Mouse (Mus musculus) layer of hippocampus, postnatal 25 days (tissue): ENCODE data around the gene Ccdc159. TPM values are rescaled to one million over a fixed set of nuclear protein-coding genes. Genes with fewer than 3 reads are reported as not detected.

Source experiments
- DNase-seq, 2 experiments: peaks; one replicate each; pipeline ENCODE4 v3.0.0; 2022; ENCODE audit warnings: mixed read lengths in 2 of 2, low spot score in 1 of 2; ENCODE audit errors: extremely low spot score in 1 of 2
- total RNA-seq, 2 experiments: library from RNA; stranded (reverse); gene quantifications; 2 replicates each; pipeline ENCODE4 v1.2.3; 2021

Ccdc159 gene
- 10 to 100 TPM; 13.2 to 18.5 TPM for total RNA-seq

- DNase-seq = peak; percentile 66 to 70
These were observed at the start of gene Ccdc159, which contains the start of gene Tmem205 for GRCm38 (mm10) chr9:21927208-21927753. Gene Ccdc159, plus strand, starts transcription at chr9:21927471. Gene Tmem205, minus strand, starts transcription at chr9:21927556.

- DNase-seq = no peak
These were observed 38.0 kb upstream of the Ccdc159 start for GRCm38 (mm10) chr9:21889229-21889628.

DNA sequence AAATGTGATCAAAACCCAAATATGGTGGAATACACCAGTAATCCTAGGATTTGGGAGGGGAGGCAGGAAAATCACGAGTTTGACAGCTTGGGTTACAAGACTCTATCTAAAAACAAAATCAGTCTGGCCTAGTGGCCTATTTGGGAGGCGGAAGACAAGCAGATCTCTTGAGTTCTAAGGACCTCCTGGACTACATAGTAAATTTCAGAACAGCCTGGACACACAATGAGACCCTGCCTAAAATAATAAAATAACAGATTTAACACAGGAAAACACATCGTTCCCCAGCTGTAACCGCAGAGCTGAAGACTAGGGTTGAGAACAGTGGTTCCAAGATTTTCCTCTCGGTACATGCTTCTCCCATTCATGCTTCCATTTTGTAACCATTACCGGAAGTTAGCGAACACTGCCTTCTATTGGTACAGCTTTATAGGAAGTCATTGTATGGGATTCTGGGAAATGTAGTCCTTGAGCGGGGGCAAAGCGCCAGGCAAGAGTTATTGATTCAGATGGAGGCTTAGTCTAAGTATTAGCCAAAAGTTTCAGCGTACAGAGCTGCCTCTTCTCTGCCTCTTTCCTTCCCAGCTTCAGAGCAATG, 25.9 kb upstream of the Ccdc159 start:
- DNase-seq = peak; percentile 43 to 67

DNA sequence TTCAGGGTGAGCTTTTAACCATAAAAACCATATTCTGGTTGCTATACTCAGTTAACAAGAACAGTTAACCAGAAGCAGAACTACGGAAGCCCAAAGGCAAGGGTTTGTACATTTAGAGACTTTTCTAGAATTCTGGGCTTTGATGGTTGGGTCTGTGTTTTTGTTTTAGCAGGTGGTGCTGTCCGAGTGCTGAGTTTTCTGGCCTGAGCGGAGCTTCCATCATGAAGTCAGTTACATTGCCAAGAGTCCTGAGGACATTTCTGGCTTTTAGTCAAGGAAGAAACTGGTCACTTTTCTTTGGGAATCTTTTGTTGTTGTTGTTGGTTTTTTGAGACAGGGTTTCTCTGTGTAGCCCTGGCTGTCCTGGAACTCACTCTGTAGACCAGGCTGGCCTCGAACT, 23.2 kb upstream of the Ccdc159 start:
- no peak for DNase-seq

GRCm38 (mm10) chr9:21908216-21908615, 19.1 kb upstream of the Ccdc159 start:
- DNase-seq = no peak

DNA sequence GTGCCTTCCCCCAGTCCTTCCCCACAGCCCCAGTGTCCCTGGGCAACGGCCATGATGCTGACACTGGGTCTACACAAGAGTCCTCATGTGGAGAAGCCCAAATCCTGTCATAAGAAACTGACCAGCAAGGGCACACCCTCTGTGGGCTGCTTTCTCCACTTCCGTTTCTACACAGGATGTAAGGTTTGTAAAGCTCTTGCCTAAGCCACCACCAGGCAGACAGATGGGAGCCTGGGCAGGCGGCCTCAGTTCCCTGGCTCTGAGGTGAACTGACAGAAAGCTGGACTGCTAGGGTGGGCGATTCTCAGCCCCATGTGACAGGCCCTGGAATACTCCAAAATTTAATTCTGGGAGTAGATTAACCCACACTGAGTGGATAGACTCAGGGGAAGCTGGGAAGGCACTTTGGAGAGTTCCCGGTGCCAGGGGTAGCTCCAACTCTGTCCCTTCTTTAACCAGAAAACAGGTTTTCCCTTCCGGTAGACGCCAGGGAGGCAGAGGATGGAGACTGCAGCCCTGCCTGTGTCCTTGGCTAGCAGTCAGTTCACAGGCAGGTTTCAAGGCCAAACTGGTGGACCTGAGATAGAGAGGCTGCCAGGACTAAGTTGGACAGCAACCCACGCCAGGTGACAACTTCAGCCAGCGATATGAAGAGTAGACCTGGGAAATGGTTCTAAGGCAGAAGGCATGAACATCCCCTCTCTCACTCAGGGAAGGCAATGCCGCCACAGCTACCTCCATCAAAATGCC, 17.6 kb upstream of the Ccdc159 start:
- DNase-seq = no peak

GRCm38 (mm10) chr9:21916851-21917492, 10.3 kb upstream of the Ccdc159 start:
- no peak for DNase-seq

- peak; percentile 65 to 78 for DNase-seq
These were observed 9.7 kb upstream of the Ccdc159 start for GRCm38 (mm10) chr9:21917493-21918034.

DNA sequence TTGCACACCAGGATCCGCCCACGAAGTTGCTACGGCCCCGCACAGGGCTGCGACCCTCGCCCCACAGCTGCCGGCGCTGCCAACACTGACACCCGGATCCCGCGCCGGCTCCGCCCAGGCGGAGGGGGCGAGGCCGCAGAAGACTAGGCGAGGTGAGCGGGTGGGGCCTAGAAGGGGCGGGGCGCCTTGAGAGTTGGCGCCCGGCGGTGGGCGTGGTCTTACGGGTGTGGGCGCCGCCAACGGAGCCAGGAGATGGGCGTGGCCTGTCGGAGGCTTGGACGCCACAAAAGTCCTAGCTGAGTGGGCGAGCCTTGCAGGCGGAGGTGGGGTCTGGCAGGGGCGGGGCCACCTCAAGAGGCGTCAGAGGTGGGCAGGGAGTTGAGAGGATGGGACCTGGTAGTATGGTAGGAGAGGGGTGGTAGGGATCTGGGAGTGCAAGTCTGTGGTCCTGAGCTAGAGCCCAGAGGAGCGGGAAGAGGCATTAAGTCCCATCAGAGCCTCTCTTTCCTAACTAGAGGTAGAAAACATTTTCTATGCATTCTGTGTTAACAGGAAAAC, 9.2 kb upstream of the Ccdc159 start, which contains the start of gene Rab3d:
Gene Rab3d, minus strand, starts transcription at position 158 of the 558 bp plus-strand sequence.
- peak in 1 of 2 experiments; percentile 71 for DNase-seq

GRCm38 (mm10) chr9:21918692-21919384, 8.4 kb upstream of the Ccdc159 start:
- DNase-seq = no peak

DNA sequence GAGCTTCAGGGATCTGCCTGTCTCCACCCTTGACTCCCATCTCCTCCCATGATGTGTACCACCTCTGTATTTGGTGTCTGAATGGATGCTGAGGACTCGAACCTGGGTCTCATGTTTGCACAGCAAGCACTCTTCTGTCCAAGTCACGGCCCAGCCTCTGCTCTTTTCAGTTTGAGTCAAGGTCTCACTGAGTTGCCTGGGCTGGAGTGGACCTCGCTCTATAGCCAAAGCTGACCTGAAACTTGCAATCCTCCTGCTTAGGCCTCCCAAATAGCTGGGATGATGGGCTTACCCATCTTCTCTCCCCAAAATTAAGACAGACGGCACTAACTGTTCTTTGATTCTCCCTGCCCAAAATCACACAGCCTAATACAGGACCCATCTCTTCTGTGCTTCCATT, 4.2 kb upstream of the Ccdc159 start:
- no peak for DNase-seq

- DNase-seq = no peak
These were observed 3.7 kb upstream of the Ccdc159 start for GRCm38 (mm10) chr9:21923490-21924098.

DNA sequence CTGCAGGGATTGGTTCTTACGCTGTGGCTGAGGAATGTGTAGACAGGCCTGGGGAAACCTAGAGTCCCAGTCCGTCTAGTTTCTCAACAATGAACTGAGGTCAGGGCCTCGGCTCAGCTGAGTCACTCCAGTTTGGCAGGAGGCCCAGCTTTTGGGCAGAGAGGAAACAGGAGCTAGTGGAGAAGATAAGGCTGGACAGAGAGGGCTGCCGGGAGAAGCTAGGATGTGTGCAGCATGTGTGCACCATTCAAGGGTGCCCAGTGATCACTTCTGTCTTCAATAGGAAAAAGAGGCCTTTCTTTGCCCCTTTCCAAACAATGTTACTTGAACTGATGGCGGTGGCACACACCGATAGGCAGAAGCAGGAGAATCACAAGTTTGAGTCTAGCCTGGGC, 3.2 kb upstream of the Ccdc159 start:
- DNase-seq = no peak

DNA sequence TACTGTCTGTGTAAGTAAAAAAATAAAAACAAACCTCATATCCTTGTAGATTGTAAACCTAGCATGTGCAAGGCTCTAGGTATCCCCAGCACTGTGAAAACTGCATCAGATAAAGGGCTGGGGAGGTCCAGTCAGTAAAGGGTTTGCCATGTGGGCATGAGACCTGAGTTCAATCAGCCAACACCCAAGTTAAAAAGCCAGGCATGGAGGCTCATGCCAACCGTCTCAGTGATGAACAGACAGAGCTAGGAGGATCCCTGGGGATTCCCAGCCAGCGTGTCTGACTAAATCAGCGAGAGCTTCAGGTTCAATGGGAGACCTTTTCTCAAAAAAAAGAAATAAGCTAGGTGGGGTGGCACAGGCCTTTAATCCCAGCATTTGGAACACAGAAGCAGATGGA, 2.2 kb upstream of the Ccdc159 start:
- DNase-seq = no peak

GRCm38 (mm10) chr9:21925506-21925905, 1.8 kb upstream of the Ccdc159 start:
- no peak for DNase-seq

DNA sequence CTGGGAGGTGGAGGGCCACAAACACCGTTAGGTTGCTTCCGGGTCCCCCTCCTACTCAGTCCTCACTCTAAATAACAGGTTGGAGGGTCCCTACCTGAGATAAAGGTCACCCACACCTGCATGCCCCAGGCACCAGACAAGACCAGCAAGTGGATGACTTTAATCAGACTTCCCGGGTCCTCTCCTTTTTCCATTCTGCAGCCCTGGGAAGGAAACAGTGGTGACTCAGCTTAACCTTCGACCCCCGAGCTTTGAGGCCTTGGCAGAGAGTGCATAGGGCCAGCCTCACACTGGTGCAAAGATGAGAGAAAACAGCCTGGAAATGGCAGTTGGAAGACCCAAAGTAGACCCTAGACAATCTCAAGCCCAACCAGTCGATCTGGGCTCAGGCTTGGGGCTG, 1.1 kb upstream of the Ccdc159 start:
- no peak for DNase-seq

DNA sequence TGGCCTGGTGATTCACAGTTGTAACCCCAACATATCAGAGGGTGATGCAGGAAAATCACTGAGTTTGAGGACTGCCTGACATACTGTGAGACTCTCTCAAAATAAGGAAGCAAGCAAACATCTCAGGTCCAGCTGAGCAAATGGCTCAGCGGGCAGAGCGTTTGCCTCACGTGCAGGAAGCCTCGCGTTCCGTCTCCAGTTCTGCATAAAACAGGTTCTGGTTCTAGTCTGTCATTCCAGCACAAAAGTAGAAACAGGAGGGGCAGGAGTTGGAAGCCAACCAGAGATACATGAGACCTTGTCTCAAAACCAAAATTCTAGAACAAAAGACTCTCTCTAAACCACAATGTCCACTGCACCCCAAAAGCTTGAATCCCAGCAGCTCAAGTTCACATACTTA, 487 bp upstream of the Ccdc159 start:
- no peak for DNase-seq

- DNase-seq = no peak
These were observed 1.9 kb downstream of the Ccdc159 start for GRCm38 (mm10) chr9:21929208-21929607.

- no peak for DNase-seq
These were observed 4.7 kb downstream of the Ccdc159 start for GRCm38 (mm10) chr9:21932006-21932405.
